Mouse (Mus musculus) adrenal gland, postnatal 4 days (tissue): ENCODE measurements at regions not wholly inside any gene's neighbourhood (a gene's known extent, or its start where the extent isn't known, plus 50 kb on each side); places are given as distances from the start of the nearest gene placed in this dataset.

Experiments used
- DNase-seq, 2 experiments: peaks; one replicate each; pipeline ENCODE4 v3.0.0; 2021 to 2022; ENCODE audit warnings: low spot score in 2 of 2, mixed read lengths in 2 of 2

DNA sequence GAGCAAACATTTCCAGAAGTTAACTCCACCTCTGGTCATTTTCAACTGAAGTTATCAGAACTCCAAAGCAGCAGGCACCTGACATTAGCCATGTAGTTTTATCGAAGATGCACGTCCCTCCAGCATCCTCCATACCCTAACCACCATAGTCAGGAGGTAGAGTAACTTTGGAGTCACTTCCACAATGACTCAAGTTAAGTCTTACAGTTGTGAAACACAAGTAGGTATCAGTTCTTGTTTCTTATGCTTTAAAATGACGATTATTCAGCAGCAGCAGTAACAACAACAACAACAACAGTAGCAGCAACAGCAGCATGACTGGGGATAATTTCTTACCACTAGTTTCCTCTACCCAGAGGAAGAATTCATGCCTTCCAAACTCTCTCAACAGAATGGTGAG is 51.3 kb upstream of the Tank start:
- DNase-seq = no peak

DNA sequence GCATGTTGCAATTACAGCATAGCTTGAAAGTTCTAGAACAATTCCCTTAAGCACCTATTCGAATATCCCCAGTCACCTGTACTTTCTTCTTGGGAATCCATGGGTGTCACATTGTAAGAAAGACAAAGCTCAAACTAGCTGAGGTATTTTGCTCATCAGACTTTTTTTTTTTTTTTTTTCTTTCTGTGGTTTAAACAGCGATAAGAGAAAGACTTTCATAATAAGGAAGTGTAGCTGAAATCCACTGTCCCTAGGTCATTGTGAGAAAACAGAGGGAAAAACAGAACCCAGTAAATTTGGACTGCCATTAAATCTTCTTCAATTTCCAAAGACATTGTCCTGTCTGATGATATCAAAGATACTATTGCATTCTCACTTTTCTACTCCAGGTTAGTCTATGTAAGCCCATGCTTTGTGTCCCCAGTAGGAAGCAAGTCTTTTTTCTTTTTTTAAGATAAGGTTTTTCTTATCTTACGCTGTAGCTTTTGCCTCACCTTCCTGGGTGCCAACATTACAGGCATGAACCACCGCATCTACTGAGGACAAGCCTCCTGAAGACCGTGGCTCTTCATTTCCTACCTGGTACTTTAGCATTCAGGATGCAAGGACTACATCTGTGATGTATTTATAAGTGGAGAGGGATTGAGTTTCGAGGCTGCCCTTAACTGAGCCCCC is 54.2 kb upstream of the Tank start:
- DNase-seq = no peak

- DNase-seq = no peak
Measured at GRCm38 (mm10) chr2:61514445-61515123, 63.8 kb upstream of the Tank start.

- DNase-seq = no peak
Measured at GRCm38 (mm10) chr2:61513787-61514444, 64.5 kb upstream of the Tank start.

- no peak for DNase-seq
Measured at GRCm38 (mm10) chr2:61503594-61503993, 74.8 kb upstream of the Tank start.

DNA sequence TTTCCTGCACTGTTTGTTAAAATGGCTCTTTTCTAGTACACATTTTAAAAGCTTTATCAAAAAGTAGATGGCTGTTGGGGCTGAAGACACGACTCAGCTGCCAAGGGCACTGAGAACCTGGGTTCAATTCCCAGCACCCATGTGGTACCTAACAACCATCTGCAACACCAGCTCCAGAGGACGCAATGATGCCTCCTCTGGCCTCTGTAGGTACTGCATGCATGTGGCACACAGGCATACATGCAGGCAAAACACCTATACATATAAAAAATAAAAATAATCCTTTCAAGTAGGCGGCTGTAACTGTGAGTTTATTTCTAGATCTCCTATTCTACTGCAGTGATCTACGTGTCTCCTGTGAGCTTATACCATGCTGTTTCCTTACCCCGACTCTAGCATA is 76.5 kb upstream of the Tank start:
- no peak for DNase-seq

GRCm38 (mm10) chr2:61499266-61499665 is 79.1 kb upstream of the Tank start:
- no peak for DNase-seq

GRCm38 (mm10) chr2:61497930-61498329 is 80.5 kb upstream of the Tank start:
- no peak for DNase-seq

GRCm38 (mm10) chr2:61496968-61497367 is 81.4 kb upstream of the Tank start:
- DNase-seq = no peak

- DNase-seq = peak; percentile 49 to 53
Measured at GRCm38 (mm10) chr2:61493918-61494712, 84.3 kb upstream of the Tank start.

DNA sequence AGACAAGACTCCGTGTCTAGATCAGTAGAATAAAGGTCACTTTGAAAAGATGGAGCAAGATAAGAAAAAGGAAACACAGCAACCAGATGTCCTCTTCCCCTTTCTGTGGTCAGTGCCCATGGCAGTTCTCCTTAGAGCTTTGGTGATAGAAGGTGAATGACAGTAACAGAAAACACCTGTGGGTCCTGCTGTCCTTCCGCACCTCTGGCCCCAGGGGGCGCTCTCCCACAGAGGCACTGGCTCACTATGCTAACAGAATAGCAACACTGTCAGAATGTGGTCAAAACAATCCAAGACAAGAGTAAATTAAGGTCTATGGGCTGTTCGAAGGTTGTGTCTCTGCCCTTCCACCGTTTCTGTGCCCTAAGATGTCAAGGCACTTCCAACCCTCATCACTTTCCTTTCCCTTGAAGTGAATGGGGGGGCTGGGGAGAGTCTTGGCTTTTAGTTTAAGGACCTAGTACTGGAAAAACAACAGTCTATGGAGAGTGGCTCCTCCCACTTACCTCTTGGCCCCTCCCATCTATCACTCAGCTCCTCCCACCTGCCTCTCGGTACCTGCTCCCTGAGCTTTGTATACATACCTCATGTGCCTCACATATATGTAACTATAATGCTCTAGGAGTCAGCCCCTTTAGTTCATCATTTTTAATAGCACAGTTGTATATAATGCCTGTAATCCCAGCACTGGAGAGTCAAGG is 86.2 kb upstream of the Tank start:
- DNase-seq = no peak

GRCm38 (mm10) chr2:61490436-61491109 is 87.8 kb upstream of the Tank start:
- no peak for DNase-seq

DNA sequence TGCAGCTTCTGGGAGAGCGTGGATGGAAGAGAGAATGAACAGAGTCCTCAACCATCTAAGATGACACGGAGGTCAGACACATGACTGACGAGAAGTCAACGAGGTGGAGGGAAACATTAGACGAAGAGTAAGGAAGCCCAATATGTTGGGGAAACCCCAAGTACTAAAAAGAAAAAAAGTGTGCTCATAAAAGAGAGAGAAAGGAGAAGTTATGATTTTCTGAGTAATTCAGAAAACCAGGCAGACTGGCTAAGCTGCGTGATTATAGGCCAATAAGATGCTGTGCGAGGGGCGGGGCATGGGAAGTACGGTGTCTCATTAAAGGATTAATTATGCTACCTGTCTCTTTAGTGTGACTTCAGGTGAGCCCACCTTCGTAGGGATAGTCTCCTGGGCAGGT is 88.6 kb upstream of the Tank start:
- no peak for DNase-seq

DNA sequence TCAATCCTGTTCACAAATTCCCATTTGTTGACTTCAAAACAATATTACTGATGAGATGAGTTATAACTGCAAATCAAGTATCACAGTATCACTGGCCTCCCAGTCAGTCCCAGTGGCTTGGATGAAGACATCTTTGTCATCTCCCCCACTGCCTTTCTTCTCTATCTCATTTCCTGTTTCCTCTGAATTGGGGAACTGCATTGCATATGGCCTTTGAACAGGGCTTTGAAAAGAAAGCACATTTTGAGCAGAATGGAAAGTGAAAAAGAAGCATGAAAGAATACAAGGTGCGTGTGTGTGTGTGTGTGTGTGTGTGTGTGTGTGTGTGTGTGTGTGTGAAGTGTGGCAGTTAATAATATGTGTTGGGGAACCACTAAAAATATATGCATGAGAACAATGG is 94.6 kb upstream of the Tank start:
- DNase-seq = no peak

GRCm38 (mm10) chr2:61476648-61477047 is 101.7 kb upstream of the Tank start:
- DNase-seq = no peak

DNA sequence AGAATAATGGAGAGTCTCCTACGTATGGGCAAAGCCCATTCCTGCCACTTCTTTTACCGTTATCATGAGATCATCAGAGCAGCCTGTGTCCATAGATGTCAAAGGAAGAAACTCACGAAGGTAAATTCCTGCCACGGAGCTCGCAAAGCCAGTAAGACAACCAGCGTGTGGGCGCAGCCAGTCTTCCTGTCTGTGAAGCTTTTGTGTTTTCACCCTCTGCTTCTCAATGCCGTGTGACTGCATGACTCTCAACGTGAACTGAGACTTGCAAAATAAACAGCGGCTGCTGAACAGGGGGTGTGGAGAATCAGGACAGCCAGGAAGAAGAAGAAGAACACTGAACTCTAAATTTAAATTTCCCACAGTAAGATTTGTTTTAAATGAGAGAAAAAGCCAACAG is 103.8 kb upstream of the Tank start:
- DNase-seq = no peak

DNA sequence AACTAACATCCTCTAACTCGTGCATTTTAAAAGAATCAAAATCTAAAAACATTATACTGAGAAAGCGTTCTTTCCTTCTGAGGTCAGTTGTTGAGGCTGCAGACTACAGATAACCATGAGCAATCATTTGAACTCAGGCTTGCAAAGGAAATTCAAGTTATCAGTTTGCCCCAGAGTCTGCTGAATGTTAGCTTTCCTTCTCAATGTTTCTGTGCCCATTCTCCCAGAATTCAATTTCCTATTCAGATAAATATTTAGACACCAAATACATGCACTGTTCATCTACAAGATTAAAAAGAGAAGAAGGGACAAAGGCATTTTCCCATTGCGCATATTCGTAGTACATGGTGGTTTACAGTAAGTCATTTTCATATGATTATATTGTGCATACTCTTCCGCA is 107.9 kb upstream of the Tank start:
- no peak for DNase-seq

DNA sequence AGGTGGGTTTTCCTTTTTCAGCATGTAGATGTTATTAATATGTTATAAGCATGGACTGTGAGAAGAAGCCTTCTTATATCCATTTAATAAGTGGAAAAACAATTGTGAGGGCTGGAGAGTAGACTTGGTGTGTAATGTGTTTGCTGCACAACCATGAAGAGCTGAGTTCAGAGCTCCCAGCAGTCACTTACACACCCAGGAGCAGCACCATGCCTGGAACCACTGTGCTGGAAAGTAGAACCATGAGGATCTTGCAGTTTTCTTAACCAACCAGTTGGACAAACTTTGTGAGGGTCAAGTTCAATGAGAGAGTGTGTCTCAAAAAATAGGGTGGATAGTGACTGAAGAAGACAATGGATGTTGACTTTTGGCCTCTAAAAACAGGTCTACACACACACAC is 108.3 kb upstream of the Tank start:
- no peak for DNase-seq

- peak; percentile 19 to 20 for DNase-seq
Measured at GRCm38 (mm10) chr2:61455902-61456301, 122.5 kb upstream of the Tank start.

DNA sequence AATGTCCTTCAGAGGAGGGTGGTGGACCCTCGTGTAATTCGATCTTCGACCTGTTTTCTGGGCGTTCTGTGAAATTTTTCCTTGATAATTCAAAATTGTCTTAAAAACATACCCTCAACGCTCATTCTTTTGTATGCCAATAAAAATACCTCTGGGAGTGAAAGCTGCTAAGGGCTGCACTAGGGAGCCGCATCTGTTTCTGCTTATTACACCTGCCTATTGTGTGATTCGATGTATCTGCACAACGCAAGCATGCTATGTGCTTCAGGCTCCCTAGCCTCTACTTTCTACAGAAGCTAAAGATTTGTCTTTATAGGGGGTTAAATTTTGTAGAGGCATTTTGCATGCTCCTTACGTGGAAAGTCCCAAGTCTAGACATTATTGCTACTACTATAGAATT is 123.7 kb upstream of the Tank start:
- no peak for DNase-seq

- DNase-seq = peak; percentile 56 to 62
Measured at GRCm38 (mm10) chr2:61454311-61454728, 124.1 kb upstream of the Tank start.
